Mouse (Mus musculus): ENCODE data around the gene Olfr1396. TPM values are rescaled to one million over a fixed set of nuclear protein-coding genes. Genes with fewer than 3 reads are reported as not detected.

The Olfr1396 gene
- polyA plus RNA-seq, 1 experiment: 0.41 TPM

DNA sequence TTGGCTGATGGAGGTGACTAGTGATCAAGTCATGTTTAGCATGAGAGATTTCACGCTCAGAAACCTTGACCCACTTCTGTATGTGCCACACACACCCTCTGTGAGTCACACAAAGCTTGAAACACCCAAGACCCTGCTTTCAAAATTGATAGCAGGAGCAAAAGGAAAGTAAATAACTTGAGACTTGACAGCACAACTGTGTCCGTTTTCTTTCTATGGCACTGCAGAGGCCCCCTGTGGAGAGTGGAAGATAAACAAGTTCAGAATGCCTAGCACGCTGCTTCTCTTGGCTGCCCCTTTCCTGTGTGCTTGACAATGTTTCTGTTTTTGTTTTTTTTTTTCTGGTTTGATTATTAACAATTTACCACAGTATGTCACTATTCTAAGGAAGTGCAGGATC lies 29.8 kb downstream of the Olfr1396 start:
- no peaks in the 10 kb centered on the region for H3K27me3 ChIP-seq (ENCODE audit: control insufficient read depth, insufficient read depth, low read length)
- DNase-seq (ENCODE audit: low read depth in 1 of 2, low spot score in 2 of 2): peak; percentile 50 to 55
- H3K36me3 ChIP-seq (ENCODE audit: control insufficient read depth, insufficient read depth, low read length): no peaks in the 10 kb centered on the region
- no peak overlapping the region for H3K4me3 ChIP-seq (ENCODE audit: extremely low read depth, insufficient read depth, insufficient read length)
- H3K4me1 ChIP-seq (ENCODE audit: control insufficient read depth, insufficient read depth, insufficient read length): peaks cover 36% of the 10 kb centered on the region
- TF ChIP-seq POLR2A (IDR thresholded peaks at IDR 0.05; ENCODE audit: low read depth, low read length) (no peak), CTCF (IDR thresholded peaks at IDR 0.05; ENCODE audit: extremely low read depth, insufficient read depth, insufficient read length, insufficient replicate concordance) (peak; percentile 45; the same call in 1 of the 2 replicates)
- 3% methylated on average over 3 of the region's 3 CpGs for WGBS
- H3K27ac ChIP-seq (ENCODE audit: insufficient read depth, low read length): peak overlapping the region; percentile 67

DNA sequence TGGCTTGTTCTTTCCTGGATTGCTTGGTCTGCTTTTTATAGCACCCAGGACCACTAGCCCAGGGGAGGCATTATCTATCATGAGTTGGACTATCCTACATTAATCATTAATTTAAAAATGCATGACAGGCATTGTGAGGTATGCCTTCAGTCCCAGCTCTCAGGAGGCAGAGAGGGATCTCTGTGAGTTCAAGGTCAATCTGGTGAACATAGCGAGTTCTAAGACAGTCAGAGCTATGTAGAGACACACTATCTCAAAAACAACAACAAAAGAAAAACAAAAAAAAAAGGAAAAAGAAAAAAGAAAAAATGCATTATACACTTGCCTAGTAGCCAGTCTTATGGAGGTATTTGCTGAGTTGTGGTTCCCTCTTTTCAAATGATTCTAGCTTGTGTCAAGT lies 30.3 kb downstream of the Olfr1396 start:
- H3K36me3 ChIP-seq (ENCODE audit: control insufficient read depth, insufficient read depth, low read length): no peaks in the 10 kb centered on the region
- no peaks in the 10 kb centered on the region for H3K27me3 ChIP-seq (ENCODE audit: control insufficient read depth, insufficient read depth, low read length)
- WGBS: 68% methylated on average over 1 of the region's 1 CpGs
- H3K27ac ChIP-seq (ENCODE audit: insufficient read depth, low read length): peak overlapping the region; percentile 67
- no peak for DNase-seq (ENCODE audit: low read depth in 1 of 2, low spot score in 2 of 2)
- peaks cover 36% of the 10 kb centered on the region for H3K4me1 ChIP-seq (ENCODE audit: control insufficient read depth, insufficient read depth, insufficient read length)
- TF ChIP-seq POLR2A (IDR thresholded peaks at IDR 0.05; ENCODE audit: low read depth, low read length) (no peak), CTCF (IDR thresholded peaks at IDR 0.05; ENCODE audit: extremely low read depth, insufficient read depth, insufficient read length, insufficient replicate concordance) (no peak)
- no peak overlapping the region for H3K4me3 ChIP-seq (ENCODE audit: extremely low read depth, insufficient read depth, insufficient read length)

DNA sequence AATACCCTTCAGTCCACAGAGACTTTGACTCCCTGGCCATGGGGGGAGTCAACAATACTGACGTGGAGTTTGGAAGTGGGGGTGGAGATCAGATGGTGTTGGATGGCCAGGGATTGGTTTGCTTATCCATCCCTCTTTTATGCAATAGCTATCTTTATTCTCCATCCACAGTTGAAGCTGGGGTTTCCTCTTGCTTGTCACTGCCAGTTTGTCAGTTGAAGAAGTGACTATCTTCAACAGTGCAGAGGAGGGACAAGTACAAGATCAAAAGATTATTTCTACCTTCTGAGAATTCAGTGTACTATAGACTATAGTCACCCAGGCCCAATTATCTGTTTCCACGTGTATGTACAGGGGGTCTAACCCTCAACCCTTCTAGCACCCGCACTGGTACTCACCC lies 30.9 kb downstream of the Olfr1396 start:
- DNase-seq (ENCODE audit: low read depth in 1 of 2, low spot score in 2 of 2): no peak
- peak overlapping the region; percentile 33; the same call in 1 of the 2 replicates for H3K27ac ChIP-seq (ENCODE audit: insufficient read depth, low read length)
- peaks cover 36% of the 10 kb centered on the region for H3K4me1 ChIP-seq (ENCODE audit: control insufficient read depth, insufficient read depth, insufficient read length)
- WGBS: 63% methylated on average over 3 of the region's 3 CpGs
- H3K27me3 ChIP-seq (ENCODE audit: control insufficient read depth, insufficient read depth, low read length): no peaks in the 10 kb centered on the region
- TF ChIP-seq CTCF (IDR thresholded peaks at IDR 0.05; ENCODE audit: extremely low read depth, insufficient read depth, insufficient read length, insufficient replicate concordance): no peak
- TF ChIP-seq POLR2A (IDR thresholded peaks at IDR 0.05; ENCODE audit: low read depth, low read length): no peak
- H3K4me3 ChIP-seq (ENCODE audit: extremely low read depth, insufficient read depth, insufficient read length): no peak overlapping the region
- no peaks in the 10 kb centered on the region for H3K36me3 ChIP-seq (ENCODE audit: control insufficient read depth, insufficient read depth, low read length)

DNA sequence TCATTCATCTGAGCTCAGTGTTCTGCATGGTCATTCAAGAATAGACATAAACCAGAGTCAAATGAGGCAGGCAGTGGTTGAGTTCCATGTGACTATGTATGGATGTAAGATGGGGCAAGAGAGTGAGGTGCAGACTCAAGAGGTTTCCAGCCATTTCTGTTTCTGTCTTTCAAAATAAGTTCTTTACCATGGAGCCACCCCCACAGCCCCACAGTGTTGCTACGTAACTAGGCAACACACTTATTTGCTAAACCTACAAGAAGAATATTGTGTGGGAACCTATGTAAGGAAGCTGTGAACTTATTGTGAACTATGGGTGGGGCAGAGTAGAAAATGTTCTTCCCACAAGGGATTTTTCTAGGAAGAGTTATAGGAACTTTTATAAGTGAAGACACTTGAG lies 31.5 kb downstream of the Olfr1396 start:
- peaks cover 36% of the 10 kb centered on the region for H3K4me1 ChIP-seq (ENCODE audit: control insufficient read depth, insufficient read depth, insufficient read length)

DNA sequence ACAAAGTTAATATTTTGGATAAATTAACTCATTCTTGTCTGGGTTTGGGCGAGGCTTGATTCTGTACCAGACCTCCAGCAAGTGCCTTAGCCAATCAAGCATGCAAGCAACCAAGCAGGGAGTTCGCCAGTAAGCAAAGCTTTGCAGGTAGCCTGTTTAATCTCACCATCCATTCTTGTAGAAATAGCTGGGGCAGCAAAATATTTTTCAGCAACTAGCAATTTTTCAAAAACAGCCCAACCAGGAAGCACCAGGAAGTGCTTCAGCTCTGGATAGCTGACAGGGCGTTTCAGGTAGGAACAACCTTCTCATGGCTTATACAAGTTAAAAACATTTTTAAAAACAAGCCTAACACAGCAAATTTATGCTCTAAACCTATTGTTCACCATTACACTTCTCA lies 32.8 kb downstream of the Olfr1396 start:
- Histone ChIP-seq H3K27me3 (ENCODE audit: control insufficient read depth, insufficient read depth, low read length) (no peaks in the 10 kb centered on the region), H3K27ac (ENCODE audit: insufficient read depth, low read length) (peak overlapping the region; percentile 53; the same call in 1 of the 2 replicates), H3K36me3 (ENCODE audit: control insufficient read depth, insufficient read depth, low read length) (no peaks in the 10 kb centered on the region), H3K4me1 (ENCODE audit: control insufficient read depth, insufficient read depth, insufficient read length) (peaks cover 36% of the 10 kb centered on the region), H3K4me3 (ENCODE audit: extremely low read depth, insufficient read depth, insufficient read length) (no peak overlapping the region)
- TF ChIP-seq CTCF (IDR thresholded peaks at IDR 0.05; ENCODE audit: extremely low read depth, insufficient read depth, insufficient read length, insufficient replicate concordance): no peak
- TF ChIP-seq POLR2A (IDR thresholded peaks at IDR 0.05; ENCODE audit: low read depth, low read length): no peak
- no peak for DNase-seq (ENCODE audit: low read depth in 1 of 2, low spot score in 2 of 2)
- WGBS: 38% methylated on average over 3 of the region's 3 CpGs

More for the DNA sequence above, 31.5 kb downstream of the Olfr1396 start:
- Histone ChIP-seq H3K27me3 (ENCODE audit: control insufficient read depth, insufficient read depth, low read length) (no peaks in the 10 kb centered on the region), H3K4me3 (ENCODE audit: extremely low read depth, insufficient read depth, insufficient read length) (no peak overlapping the region), H3K36me3 (ENCODE audit: control insufficient read depth, insufficient read depth, low read length) (no peaks in the 10 kb centered on the region), H3K27ac (ENCODE audit: insufficient read depth, low read length) (peak overlapping the region; percentile 33; the same call in 1 of the 2 replicates)
- TF ChIP-seq POLR2A (IDR thresholded peaks at IDR 0.05; ENCODE audit: low read depth, low read length): no peak
- no peak for TF ChIP-seq CTCF (IDR thresholded peaks at IDR 0.05; ENCODE audit: extremely low read depth, insufficient read depth, insufficient read length, insufficient replicate concordance)
- peak in 1 of 2 experiments; percentile 41 for DNase-seq (ENCODE audit: low read depth in 1 of 2, low spot score in 2 of 2)
- 78% methylated on average over 1 of the region's 1 CpGs for WGBS

DNA sequence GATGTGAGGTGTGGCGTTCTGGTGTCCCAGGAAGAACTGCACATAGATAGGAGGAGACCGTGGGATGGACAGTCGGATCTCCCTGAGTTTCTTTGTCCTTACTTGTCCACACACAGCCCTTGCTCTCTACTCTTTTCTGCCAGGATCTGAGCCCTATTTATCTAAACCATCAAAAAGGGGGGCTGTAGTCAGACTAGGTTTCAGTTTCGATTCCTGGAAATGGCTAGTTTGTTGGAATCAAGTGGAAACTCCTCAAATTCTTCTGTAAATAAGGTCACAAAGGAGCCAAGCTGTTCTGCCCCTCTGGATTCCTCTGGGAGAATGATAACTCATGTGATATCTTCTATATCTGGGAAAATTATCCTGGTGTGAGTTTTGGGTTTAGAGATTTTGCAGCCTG lies 33.3 kb downstream of the Olfr1396 start:
- Histone ChIP-seq H3K27ac (ENCODE audit: insufficient read depth, low read length) (no peak overlapping the region), H3K4me1 (ENCODE audit: control insufficient read depth, insufficient read depth, insufficient read length) (peaks cover 39% of the 10 kb centered on the region), H3K27me3 (ENCODE audit: control insufficient read depth, insufficient read depth, low read length) (no peaks in the 10 kb centered on the region), H3K36me3 (ENCODE audit: control insufficient read depth, insufficient read depth, low read length) (no peaks in the 10 kb centered on the region), H3K4me3 (ENCODE audit: extremely low read depth, insufficient read depth, insufficient read length) (no peak overlapping the region; the same call in 1 of the 2 replicates)
- DNase-seq (ENCODE audit: low read depth in 1 of 2, low spot score in 2 of 2): no peak
- TF ChIP-seq CTCF (IDR thresholded peaks at IDR 0.05; ENCODE audit: extremely low read depth, insufficient read depth, insufficient read length, insufficient replicate concordance) (no peak), POLR2A (IDR thresholded peaks at IDR 0.05; ENCODE audit: low read depth, low read length) (no peak)
- WGBS: 34% methylated on average over 4 of the region's 4 CpGs

DNA sequence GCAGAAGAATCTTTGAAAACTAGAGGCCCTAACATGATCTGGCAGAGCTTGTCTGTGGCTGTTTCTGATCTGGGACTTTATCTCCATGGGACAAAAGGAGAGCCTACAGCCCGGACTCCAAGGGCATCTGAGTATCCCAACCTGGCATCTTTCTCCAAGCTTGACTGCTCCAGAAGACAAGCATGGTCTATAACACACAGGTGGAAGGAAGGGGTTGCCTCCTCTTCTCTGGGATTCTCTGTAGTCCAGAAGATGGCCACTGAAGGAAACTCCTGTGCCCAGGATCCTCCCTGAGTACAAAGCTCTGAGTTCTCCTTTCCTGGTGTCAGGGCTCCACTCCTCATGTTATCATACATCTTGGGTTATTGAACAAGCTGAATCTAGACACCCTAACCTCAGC lies 34.0 kb downstream of the Olfr1396 start:
- no peaks in the 10 kb centered on the region for H3K27me3 ChIP-seq (ENCODE audit: control insufficient read depth, insufficient read depth, low read length)
- peaks cover 38% of the 10 kb centered on the region for H3K4me1 ChIP-seq (ENCODE audit: control insufficient read depth, insufficient read depth, insufficient read length)
- H3K36me3 ChIP-seq (ENCODE audit: control insufficient read depth, insufficient read depth, low read length): no peaks in the 10 kb centered on the region
- H3K27ac ChIP-seq (ENCODE audit: insufficient read depth, low read length): peak overlapping the region; percentile 51
- no peak overlapping the region for H3K4me3 ChIP-seq (ENCODE audit: extremely low read depth, insufficient read depth, insufficient read length)
- TF ChIP-seq CTCF (IDR thresholded peaks at IDR 0.05; ENCODE audit: extremely low read depth, insufficient read depth, insufficient read length, insufficient replicate concordance) (no peak), POLR2A (IDR thresholded peaks at IDR 0.05; ENCODE audit: low read depth, low read length) (no peak)
- DNase-seq (ENCODE audit: low read depth in 1 of 2, low spot score in 2 of 2): no peak
- 64% methylated on average over 1 of the region's 1 CpGs for WGBS
